Mouse (Mus musculus) cerebral cortex, adult 2 months (tissue): ENCODE measurements around the gene Znrf2.

ENCODE experiments used
- WGBS: fragments of 180-500 bp; shearing (Covaris S2); methylation state at CpG from one replicate; pipeline ENCODE4 v1.1.7; 2018; 5-methylcytosine and 5-hydroxymethylcytosine counted together

The Znrf2 gene

GRCm38 (mm10) chr6:54852669-54853068, 36.0 kb downstream of the Znrf2 start:
- WGBS: 47% methylated on average over 3 of the region's 3 CpGs

- WGBS: 76% methylated on average over 4 of the region's 4 CpGs
Measured at GRCm38 (mm10) chr6:54854859-54855258, 38.1 kb downstream of the Znrf2 start.

- WGBS: 89% methylated on average over 4 of the region's 4 CpGs
Measured at GRCm38 (mm10) chr6:54855801-54856583, 39.3 kb downstream of the Znrf2 start.

- WGBS: 95% methylated on average over 5 of the region's 5 CpGs
Measured at GRCm38 (mm10) chr6:54859159-54859558, 42.4 kb downstream of the Znrf2 start.

GRCm38 (mm10) chr6:54866731-54867410, 50.2 kb downstream of the Znrf2 start:
- WGBS: 68% methylated on average over 5 of the region's 5 CpGs

GRCm38 (mm10) chr6:54867411-54867745, 50.7 kb downstream of the Znrf2 start:
- 80% methylated on average over 4 of the region's 4 CpGs for WGBS

GRCm38 (mm10) chr6:54873029-54873428, 56.3 kb downstream of the Znrf2 start:
- 89% methylated on average over 5 of the region's 5 CpGs for WGBS

- WGBS: 54% methylated on average over 5 of the region's 5 CpGs
Measured at GRCm38 (mm10) chr6:54876782-54877181, 60.1 kb downstream of the Znrf2 start.

- 77% methylated on average over 3 of the region's 3 CpGs for WGBS
Measured at GRCm38 (mm10) chr6:54877651-54878050, 60.9 kb downstream of the Znrf2 start.

GRCm38 (mm10) chr6:54880086-54880485, 63.4 kb downstream of the Znrf2 start:
- 88% methylated on average over 4 of the region's 4 CpGs for WGBS

GRCm38 (mm10) chr6:54883424-54883823, 66.7 kb downstream of the Znrf2 start:
- 87% methylated on average over 2 of the region's 2 CpGs for WGBS

DNA sequence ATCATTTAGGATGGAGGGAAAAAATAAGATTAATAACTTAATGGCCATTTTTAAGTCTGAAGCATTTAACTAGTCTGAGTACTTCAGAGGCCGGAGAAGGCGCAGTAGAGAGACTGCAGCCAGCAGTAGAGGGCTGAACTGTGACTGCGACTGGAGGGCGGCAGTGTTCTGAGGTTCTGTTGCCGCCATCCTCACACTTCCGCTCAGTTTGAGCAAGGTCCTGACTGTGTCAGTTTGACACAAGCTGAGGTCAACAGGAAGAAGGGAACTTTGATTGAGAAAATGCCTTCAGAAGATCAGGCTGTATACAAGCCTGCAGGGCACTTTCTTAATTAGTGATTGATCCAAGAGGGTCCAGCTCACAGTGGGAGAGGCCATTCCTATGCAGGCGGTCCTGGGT, 69.5 kb downstream of the Znrf2 start:
- 81% methylated on average over 7 of the region's 7 CpGs for WGBS

DNA sequence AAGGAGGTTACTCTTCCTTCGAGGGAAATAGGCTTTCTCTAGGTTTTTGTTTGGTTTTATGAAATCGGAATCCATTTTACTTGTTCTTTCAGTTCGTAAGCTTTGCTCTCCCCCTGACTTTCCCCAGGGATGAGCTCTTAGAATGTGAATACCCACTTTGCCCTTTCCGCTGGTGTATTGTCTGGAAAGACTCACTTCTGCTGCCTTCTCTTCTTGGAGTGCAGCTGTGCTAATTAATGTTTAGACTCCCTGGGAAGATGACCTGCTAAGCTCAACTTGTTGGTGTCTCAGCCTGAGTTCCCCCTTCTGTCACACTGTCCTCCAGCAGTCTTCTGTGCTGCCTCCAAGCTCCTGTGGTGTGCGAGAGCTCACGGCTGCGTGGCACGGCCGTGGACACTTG, 73.5 kb downstream of the Znrf2 start:
- WGBS: 71% methylated on average over 9 of the region's 9 CpGs

GRCm38 (mm10) chr6:54891384-54891783, 74.7 kb downstream of the Znrf2 start:
- WGBS: 54% methylated on average over 3 of the region's 3 CpGs

GRCm38 (mm10) chr6:54900256-54900655, 83.5 kb downstream of the Znrf2 start:
- 61% methylated on average over 2 of the region's 2 CpGs for WGBS

- 83% methylated on average over 2 of the region's 2 CpGs for WGBS
Measured at GRCm38 (mm10) chr6:54902547-54902946, 85.8 kb downstream of the Znrf2 start.

DNA sequence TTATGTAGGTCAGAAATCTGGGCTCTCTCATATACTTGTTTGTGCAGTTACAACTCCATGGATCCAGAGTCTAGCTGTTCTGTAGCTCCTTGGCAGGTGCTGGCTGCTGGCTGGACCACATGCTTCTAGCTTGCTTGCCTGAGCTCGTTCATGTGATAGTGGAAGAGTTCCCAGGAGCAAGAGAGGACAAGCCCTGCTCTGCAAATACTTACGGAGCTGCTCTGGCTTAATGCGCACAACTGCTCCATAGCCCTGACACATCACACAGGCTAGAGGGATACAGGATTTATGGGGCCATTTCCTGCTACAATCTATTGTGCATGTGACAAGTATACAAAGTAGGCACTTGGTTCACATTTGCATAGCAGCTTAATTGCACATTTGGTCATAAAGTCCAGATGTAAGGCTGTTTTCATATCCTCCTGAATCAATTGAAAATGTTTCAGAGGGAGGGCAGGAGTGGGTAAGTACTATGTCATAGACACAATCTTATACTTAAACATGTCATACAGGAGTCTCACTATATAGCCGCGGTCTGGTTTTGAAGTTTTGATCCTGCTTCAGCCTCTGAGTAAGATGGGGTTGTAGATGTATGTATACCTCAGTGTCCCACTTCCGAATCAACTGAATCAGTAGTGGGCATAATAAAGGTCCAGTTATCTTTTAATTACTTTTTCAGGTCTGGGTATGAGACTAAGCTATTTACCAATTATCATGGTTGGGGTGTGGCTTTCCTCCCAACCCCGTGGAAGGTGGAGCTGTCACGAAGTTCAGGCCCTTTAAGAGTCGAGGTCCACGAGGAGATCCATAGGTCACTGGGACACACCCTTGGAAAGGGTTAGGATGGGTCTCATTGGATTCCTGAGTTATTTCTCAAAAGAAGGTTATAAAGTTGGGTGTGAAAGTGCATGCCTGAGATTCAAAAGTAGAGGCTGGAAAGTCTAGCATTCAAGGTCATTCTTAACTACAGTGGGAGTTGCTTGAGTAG, 89.6 kb downstream of the Znrf2 start:
- WGBS: 83% methylated on average over 10 of the region's 10 CpGs

DNA sequence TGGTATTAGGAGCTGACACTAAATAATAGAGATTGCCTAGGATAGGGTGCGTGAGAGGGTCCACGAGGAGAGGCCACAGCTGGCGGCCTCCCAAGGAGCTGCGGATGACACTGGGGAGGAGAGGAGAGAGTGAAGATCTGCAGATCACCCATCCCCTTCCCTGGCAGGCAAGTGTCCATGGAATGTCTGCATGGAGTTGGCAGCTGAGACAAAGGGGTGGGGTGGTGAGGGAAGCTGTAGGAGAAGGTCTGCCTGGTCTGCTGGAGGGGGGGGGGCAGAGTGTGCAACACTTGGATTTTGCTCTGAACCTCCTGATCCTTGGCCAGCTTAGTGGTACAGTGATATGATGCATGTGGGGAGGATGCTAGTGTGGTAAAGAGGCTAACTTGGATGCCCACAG, 98.3 kb downstream of the Znrf2 start:
- 91% methylated on average over 4 of the region's 4 CpGs for WGBS

DNA sequence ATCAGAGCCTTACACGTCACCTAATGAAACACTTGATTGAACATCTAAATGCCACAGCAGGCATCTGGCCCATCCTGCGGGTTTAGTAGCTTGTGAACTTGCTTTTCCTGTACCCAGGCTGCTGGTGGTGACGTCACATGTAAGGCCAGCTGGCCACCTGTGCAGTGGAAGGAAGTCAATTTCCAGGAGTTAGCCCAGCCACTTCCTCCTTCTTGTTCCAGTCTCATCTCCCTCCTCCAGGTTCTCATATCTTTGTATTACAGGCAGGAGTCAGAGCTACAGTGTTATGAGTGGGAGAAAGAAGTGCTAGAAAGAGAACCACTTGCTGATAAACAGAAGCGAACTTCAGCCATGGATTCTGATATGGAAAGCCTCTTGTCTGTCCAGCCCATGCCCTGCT, 99.4 kb downstream of the Znrf2 start:
- WGBS: 65% methylated on average over 4 of the region's 4 CpGs

- WGBS: 88% methylated on average over 4 of the region's 4 CpGs
Measured at GRCm38 (mm10) chr6:54916941-54917340, 100.2 kb downstream of the Znrf2 start.

DNA sequence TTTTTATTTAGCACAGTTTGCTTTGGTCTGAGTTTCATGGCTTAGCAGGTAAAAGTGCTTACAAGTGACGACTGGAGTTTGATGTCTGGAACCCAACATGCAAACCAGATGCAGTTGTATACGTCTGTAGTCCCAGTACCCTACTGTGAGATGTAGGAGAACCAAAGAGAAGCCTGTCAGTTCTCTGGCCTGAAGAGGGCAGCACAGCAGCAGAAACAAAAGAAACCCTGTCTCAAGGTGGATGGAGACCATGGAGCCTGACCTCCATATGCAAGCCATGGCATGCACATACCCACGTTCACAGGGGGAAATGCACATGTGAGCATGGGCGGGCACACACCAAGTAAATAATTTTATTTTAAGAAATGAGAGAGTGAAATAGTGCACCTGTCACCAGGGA, 100.8 kb downstream of the Znrf2 start:
- WGBS: 46% methylated on average over 4 of the region's 4 CpGs

GRCm38 (mm10) chr6:54918521-54918920, 101.8 kb downstream of the Znrf2 start:
- WGBS: 94% methylated on average over 5 of the region's 5 CpGs
